15 mouse cellular contexts compared by ENCODE assay signal in the genomic region with DNA sequence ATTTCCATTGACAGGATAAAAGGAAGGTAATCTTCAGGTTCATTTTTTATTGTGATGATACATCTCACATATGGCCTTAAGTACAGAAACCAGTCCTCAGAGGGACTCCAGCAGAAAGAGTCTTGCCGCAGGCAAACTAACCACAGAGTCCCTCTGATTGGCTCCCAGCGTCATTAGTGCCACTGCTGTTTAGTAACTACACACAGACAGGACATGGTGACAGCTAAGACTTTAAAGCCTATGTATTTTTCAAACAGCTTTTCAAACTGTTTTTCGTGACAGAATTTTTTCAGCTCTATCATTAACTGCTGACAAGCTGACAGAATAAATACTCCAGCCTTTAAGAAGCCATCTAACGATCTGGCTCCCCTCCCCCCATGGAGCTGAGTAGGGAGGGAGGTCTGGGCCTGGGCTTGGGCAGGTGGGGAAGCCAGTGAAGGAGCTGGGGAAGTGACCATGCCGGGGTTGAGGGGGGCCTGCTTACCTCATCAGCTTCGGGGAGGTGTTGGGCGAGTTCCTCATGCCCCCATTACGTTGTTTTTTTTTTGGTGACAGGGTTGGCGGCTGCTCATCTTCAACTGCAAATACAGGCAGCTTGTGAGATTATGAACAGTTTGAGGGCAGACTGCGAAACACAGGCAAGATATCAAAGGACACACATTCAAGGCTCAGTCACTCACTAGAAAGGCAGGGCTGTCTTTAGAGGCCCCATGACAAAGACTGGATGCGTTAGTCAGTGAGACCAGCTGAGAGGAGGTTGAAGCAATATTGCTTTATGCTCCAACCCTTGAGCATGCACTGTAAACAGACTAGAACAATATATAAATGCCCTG.
DNase-seq lines count a peak whose midpoint lies in the region; ATAC-seq lines count a peak whose summit lies in the region.
"Had no signal": no experiment of that assay in that cellular context is flagged by ENCODE, and none has a peak within 500 bp of the region (broad histone marks: within the 10 kb centered on the region; RNA-seq: fewer than 3 reads in every experiment).

No protein-coding gene starts in this region.

- H3K9ac ChIP-seq in lung, embryonic 15.5 days, result no peak overlapping the region
- no peak overlapping the region for H3K9ac ChIP-seq in forebrain, embryonic 13.5 days
- H3K9ac ChIP-seq in liver, embryonic 11.5 days (ENCODE audit: low read depth, low read length), result no peak overlapping the region

- H3K4me2 ChIP-seq in lung, embryonic 15.5 days, result no peak overlapping the region
- 0 out of 2 replicates have a peak overlapping the region, but pooled peaks have one; percentile 4 for H3K4me2 ChIP-seq in forebrain, embryonic 13.5 days
- H3K4me2 ChIP-seq in liver, embryonic 11.5 days, result no peak overlapping the region

- WGBS in lung, embryonic 15.5 days, result 27% methylated on average over 11 of the region's 11 CpGs
- WGBS in forebrain, embryonic 13.5 days, result 25% methylated on average over 11 of the region's 11 CpGs
- 36% methylated on average over 11 of the region's 11 CpGs for WGBS in liver, embryonic 11.5 days

- H3K36me3 ChIP-seq in lung, embryonic 15.5 days, result no peaks in the 10 kb centered on the region
- H3K36me3 ChIP-seq in forebrain, embryonic 13.5 days (ENCODE audit: poor library complexity, severe bottlenecking), result no peaks in the 10 kb centered on the region
- H3K36me3 ChIP-seq in liver, embryonic 11.5 days (ENCODE audit: control insufficient read depth, insufficient read depth, low read length), result no peaks in the 10 kb centered on the region

- no peaks in the 10 kb centered on the region for H3K27me3 ChIP-seq in lung, embryonic 15.5 days
- H3K27me3 ChIP-seq in forebrain, embryonic 13.5 days, result peaks cover 40% of the 10 kb centered on the region
- H3K27me3 ChIP-seq in liver, embryonic 11.5 days (replicated peaks; ENCODE audit: control insufficient read depth, insufficient read depth, low read length), result no peaks in the 10 kb centered on the region

- H3K4me3 ChIP-seq in lung, embryonic 15.5 days, result no peak overlapping the region
- no peak overlapping the region for H3K4me3 ChIP-seq in forebrain, embryonic 13.5 days
- no peak overlapping the region for H3K4me3 ChIP-seq in liver, embryonic 11.5 days (ENCODE audit: low read depth, low read length)

- peaks cover 19% of the 10 kb centered on the region for H3K4me1 ChIP-seq in lung, embryonic 15.5 days
- 0 out of 2 replicates have a peak, but pooled peaks cover 6% of the 10 kb centered on the region for H3K4me1 ChIP-seq in forebrain, embryonic 13.5 days
- H3K4me1 ChIP-seq in liver, embryonic 11.5 days (replicated peaks; ENCODE audit: control insufficient read depth, insufficient read depth, low read length), result no peaks in the 10 kb centered on the region

- DNase-seq in lung, postnatal 25 days (ENCODE audit: low spot score), result no peak
- peak; percentile 68 for DNase-seq in embryo, embryonic 11 days
- no peak for DNase-seq in Muller cell, postnatal 12 days (ENCODE audit: inconsistent ontology term)
- DNase-seq in liver, embryonic 11.5 days (ENCODE audit: low spot score), result no peak
- no peak for DNase-seq in frontal cortex, postnatal 14 days (ENCODE audit: low spot score in 2 of 2)
- DNase-seq: adrenal gland, adult 8-10 months; heart, adult 18-20 months; kidney, postnatal 14 days; layer of hippocampus, postnatal 36 days; liver; thymus, postnatal 36 days had no signal

- peak; percentile 73; the same call in 1 of the 2 replicates for ATAC-seq in lung, embryonic 15.5 days (ENCODE audit: borderline replicate concordance, extremely low read depth, low FRiP score, low TSS enrichment)
- ATAC-seq in forebrain, embryonic 13.5 days, result peak; percentile 69
- 0 out of 2 replicates have a peak, but pooled peaks have one; percentile 34 for ATAC-seq in megakaryocyte progenitor cell, adult 5-6 weeks (replicated peaks; ENCODE audit: poor library complexity)
- ATAC-seq in liver, embryonic 11.5 days (replicated peaks; ENCODE audit: low FRiP score), result no peak
- ATAC-seq: hindbrain, postnatal 0 days had no signal

- H3K9me3 ChIP-seq in lung, embryonic 15.5 days, result no peaks in the 10 kb centered on the region
- H3K9me3 ChIP-seq in forebrain, embryonic 13.5 days (replicated peaks), result no peaks in the 10 kb centered on the region
- H3K9me3 ChIP-seq in liver, embryonic 11.5 days (ENCODE audit: control insufficient read depth, low read length), result no peaks in the 10 kb centered on the region

- 0 out of 2 replicates have a peak overlapping the region, but pooled peaks have one; percentile 56 for H3K27ac ChIP-seq in lung, embryonic 15.5 days
- peak overlapping the region; percentile 25; the same call in 1 of the 2 replicates for H3K27ac ChIP-seq in forebrain, embryonic 13.5 days
- H3K27ac ChIP-seq in liver, embryonic 11.5 days (ENCODE audit: low read depth, low read length), result no peak overlapping the region
- H3K27ac ChIP-seq: hindbrain, postnatal 0 days had no signal
